Mouse (Mus musculus) heart, embryonic 14.5 days (tissue): ENCODE results near the gene Nf2. TPM values are rescaled to one million over a fixed set of nuclear protein-coding genes. Genes with fewer than 3 reads are reported as not detected.
A peak's percentile ranks its signal among the peaks of the same experiment; 100 is the strongest.

Experiments
- ATAC-seq: fragments of 200-750 bp; cut with Nextera tagmentation; 2 replicates; pipeline ENCODE4 v1.8.0; 2017; ENCODE audit warnings: low read depth, moderate TSS enrichment; ENCODE audit not compliant: insufficient number of reproducible peaks, insufficient read depth, low FRiP score
- H3K27ac ChIP-seq, 2 experiments: fragments of 200-500 bp in 1 of 2; fragments of 300-500 bp in 1 of 2; sonication (generic) in 1 of 2; replicated peaks in 1 of 2; 2 replicates each; pipeline ENCODE4 v1.5.1; 2012 to 2014; ENCODE audit warnings: low read depth in 2 of 2, low read length in 2 of 2, control low read depth in 1 of 2, mild to moderate bottlenecking in 1 of 2, mixed read lengths in 1 of 2; ENCODE audit not compliant: control insufficient read depth in 1 of 2, insufficient read depth in 1 of 2
- H3K27me3 ChIP-seq: fragments of 300-500 bp; sonication (generic); 2 replicates; pipeline ENCODE4 v1.6.1; 2014; ENCODE audit warnings: mild to moderate bottlenecking, low read length, control low read depth; ENCODE audit not compliant: control insufficient read depth, insufficient read depth
- H3K36me3 ChIP-seq: fragments of 300-500 bp; sonication (generic); 2 replicates; pipeline ENCODE4 v1.6.1; 2014; ENCODE audit warnings: mild to moderate bottlenecking, control low read depth, low read length, mixed read lengths; ENCODE audit not compliant: control insufficient read depth, insufficient read depth
- H3K4me1 ChIP-seq, 2 experiments: fragments of 200-500 bp in 1 of 2; fragments of 300-500 bp in 1 of 2; sonication (generic) in 1 of 2; 2 replicates each; pipeline ENCODE4 v1.6.1; 2012 to 2014; ENCODE audit warnings: low read length in 2 of 2, control low read depth in 1 of 2, mixed read lengths in 1 of 2; ENCODE audit not compliant: control insufficient read depth in 2 of 2, insufficient read depth in 2 of 2
- H3K4me2 ChIP-seq: fragments of 300-500 bp; sonication (generic); 2 replicates; pipeline ENCODE4 v1.6.1; 2014; ENCODE audit warnings: mild to moderate bottlenecking, low read length
- H3K4me3 ChIP-seq, 2 experiments: fragments of 200-500 bp in 1 of 2; fragments of 300-500 bp in 1 of 2; sonication (generic) in 1 of 2; 2 replicates each; pipeline ENCODE4 v1.5.1; 2012 to 2014; ENCODE audit warnings: low read length in 2 of 2, mild to moderate bottlenecking in 2 of 2, control low read depth in 1 of 2, low read depth in 1 of 2, moderate library complexity in 1 of 2; ENCODE audit not compliant: control insufficient read depth in 1 of 2, insufficient read depth in 1 of 2
- H3K9ac ChIP-seq: fragments of 300-500 bp; sonication (generic); 2 replicates; pipeline ENCODE4 v1.6.1; 2014; ENCODE audit warnings: mild to moderate bottlenecking, low read length
- H3K9me3 ChIP-seq: fragments of 300-500 bp; sonication (generic); 2 replicates; pipeline ENCODE4 v1.6.1; 2016; ENCODE audit warnings: low read length, control low read depth; ENCODE audit not compliant: control insufficient read depth
- whole genome bisulfite sequencing: fragments of 180-500 bp; shearing (Covaris S2); extraction: QIAGEN DNeasy Blood & Tissue Kit; methylation state at CpG from one replicate; pipeline ENCODE4 v1.1.7; 2014; 5-methylcytosine and 5-hydroxymethylcytosine counted together
- polyA plus RNA-seq: library from polyadenylated mRNA; unstranded; fragments of >200 nt; fragmentation: Nextera tagmentation; extraction: Ambion mirVana; gene quantifications from 2 replicates; pipeline ENCODE4 v1.2.1, GENCODE M21; 2014

Gene Nf2
- polyA plus RNA-seq, 1 experiment from 2014 or later: 33.1 TPM

DNA sequence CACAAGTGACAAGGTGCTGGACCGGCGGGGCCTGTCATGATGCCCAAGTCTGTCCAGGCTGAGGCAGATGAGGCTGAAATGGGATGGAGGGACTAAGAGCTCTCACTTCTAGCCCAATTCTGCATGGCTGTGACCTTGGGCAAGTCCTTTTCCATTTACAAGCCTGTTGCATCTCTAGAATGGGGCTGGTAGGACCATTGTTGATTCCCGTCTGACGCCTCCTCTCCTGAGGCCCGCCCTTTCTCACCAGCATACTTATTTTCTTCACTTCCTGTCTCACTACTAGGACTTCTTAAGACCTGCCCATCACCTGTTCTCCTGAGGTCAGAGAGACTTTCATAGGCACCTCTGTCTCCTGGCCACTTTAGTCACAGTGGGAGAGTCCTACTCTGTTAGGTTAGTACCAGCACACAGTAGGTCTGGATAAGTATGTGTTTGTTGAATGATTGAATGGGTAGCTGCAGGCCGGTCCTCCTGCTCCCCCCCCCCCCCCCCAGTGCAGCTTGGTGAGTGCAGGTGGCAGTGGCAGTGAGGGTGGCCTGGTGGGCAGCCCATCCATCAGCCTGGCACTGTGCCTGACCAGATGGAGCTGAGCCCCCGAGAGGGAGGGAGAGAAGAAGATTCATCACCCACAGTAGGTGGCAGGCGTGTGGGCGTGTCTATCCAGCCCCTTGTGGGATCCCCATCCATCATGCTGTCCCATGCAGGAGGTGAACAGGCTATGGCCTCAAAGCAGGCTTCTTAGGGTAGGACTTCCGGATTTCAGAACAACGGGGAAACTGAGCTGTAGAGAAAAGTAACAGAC, 92.2 kb downstream of the Nf2 start:
- H3K36me3 ChIP-seq: no peaks in the 10 kb centered on the region
- ATAC-seq: no peak
- WGBS: 59% methylated on average over 11 of the region's 11 CpGs
- no peak overlapping the region for H3K4me3 ChIP-seq
- peaks cover 7% of the 10 kb centered on the region; the same call in 1 of the 2 replicates for H3K9me3 ChIP-seq
- H3K4me2 ChIP-seq: no peak overlapping the region
- H3K9ac ChIP-seq: no peak overlapping the region
- H3K4me1 ChIP-seq: peaks cover 9 to 11% of the 10 kb centered on the region in 2 experiments; a peak in 3 of 4 replicates
- no peak overlapping the region for H3K27ac ChIP-seq
- peaks cover 14% of the 10 kb centered on the region for H3K27me3 ChIP-seq

DNA sequence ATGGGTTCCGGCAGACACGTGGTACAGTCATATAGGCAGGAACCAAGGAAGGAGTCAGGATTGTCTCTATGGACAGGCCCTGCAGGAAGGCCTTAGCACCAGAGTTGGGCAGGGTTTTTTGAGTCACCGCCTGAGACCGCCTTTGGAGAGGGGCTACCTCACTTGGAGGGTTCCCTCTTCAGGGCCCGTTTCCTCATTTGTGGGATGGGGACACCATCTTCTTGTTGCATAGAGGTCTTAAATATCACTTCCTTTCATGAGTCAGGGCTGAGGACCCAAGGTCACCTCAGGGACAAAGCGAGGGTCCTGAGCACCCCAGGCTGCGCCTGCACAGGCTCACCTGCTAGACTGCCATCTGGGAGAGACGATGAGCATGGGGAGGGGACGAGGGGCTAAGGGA, 92.9 kb downstream of the Nf2 start:
- Histone ChIP-seq H3K9me3 (peaks cover 7% of the 10 kb centered on the region; the same call in 1 of the 2 replicates), H3K4me1 (peaks cover 9 to 11% of the 10 kb centered on the region in 2 experiments; a peak in 3 of 4 replicates), H3K27ac (no peak overlapping the region), H3K4me2 (no peak overlapping the region), H3K9ac (no peak overlapping the region), H3K36me3 (no peaks in the 10 kb centered on the region), H3K27me3 (peaks cover 13% of the 10 kb centered on the region), H3K4me3 (no peak overlapping the region)
- no peak for ATAC-seq
- 72% methylated on average over 9 of the region's 9 CpGs for WGBS

GRCm38 (mm10) chr11:4754867-4755266, 94.5 kb downstream of the Nf2 start:
- Histone ChIP-seq H3K36me3 (no peaks in the 10 kb centered on the region), H3K4me3 (no peak overlapping the region), H3K27ac (no peak overlapping the region), H3K9ac (no peak overlapping the region), H3K9me3 (peaks cover 7% of the 10 kb centered on the region; the same call in 1 of the 2 replicates), H3K27me3 (peaks cover 24% of the 10 kb centered on the region), H3K4me1 (no peaks in the 10 kb centered on the region), H3K4me2 (no peak overlapping the region)
- ATAC-seq: no peak
- 76% methylated on average over 11 of the region's 11 CpGs for WGBS

GRCm38 (mm10) chr11:4754036-4754435, 95.3 kb downstream of the Nf2 start:
- Histone ChIP-seq H3K4me1 (no peaks in the 10 kb centered on the region), H3K9ac (no peak overlapping the region), H3K27me3 (peaks cover 32% of the 10 kb centered on the region), H3K27ac (no peak overlapping the region), H3K4me3 (no peak overlapping the region), H3K9me3 (peaks cover 7% of the 10 kb centered on the region; the same call in 1 of the 2 replicates), H3K4me2 (no peak overlapping the region), H3K36me3 (no peaks in the 10 kb centered on the region)
- ATAC-seq: no peak
- 81% methylated on average over 3 of the region's 3 CpGs for WGBS

DNA sequence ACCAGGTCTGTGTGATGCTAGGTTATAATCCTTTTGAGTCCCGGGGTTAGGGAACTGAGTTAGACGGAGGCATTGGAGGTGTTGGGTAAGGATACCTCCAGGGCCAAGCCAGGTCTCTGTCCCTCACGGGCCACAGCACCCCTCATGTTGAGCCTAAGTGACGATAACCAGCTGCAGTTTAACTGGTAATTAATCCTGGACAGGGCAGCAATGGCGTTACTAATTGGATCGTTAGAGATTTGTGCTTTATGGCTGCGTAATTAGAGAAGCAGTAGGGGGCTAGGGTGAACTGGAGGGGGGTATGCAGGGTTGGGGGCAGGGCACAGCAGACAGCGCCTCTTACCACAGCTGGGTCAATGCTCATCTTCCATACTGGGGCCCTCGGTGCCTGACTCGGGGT, 96.5 kb downstream of the Nf2 start:
- Histone ChIP-seq H3K27me3 (peaks cover 44% of the 10 kb centered on the region), H3K9ac (no peak overlapping the region), H3K4me3 (no peak overlapping the region), H3K9me3 (peaks cover 7% of the 10 kb centered on the region; the same call in 1 of the 2 replicates), H3K36me3 (no peaks in the 10 kb centered on the region), H3K4me2 (no peak overlapping the region), H3K27ac (no peak overlapping the region), H3K4me1 (no peaks in the 10 kb centered on the region)
- no peak for ATAC-seq
- 49% methylated on average over 10 of the region's 10 CpGs for WGBS

DNA sequence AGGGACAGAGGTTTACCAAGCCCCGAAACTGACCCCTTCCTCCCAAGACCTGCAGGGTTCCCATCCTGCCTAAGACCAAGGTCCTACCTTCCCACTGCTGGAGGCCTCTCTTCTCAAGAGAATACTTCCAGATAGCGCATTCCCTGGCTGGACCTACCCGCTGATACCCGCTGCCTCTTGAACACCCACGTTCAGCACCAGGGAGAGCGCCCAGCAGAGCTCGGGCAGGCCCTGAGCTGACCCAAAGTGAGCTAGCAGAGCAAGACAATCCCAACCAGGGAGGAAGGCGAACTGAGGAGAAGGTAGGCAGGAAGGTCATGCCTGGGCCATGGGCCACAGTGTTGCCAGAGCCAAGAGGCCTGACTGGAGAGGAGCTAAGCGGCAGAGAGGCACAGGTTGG, 99.1 kb downstream of the Nf2 start:
- peaks cover 70% of the 10 kb centered on the region for H3K27me3 ChIP-seq
- H3K4me1 ChIP-seq: peaks cover 0 to 11% of the 10 kb centered on the region in 2 experiments; a peak in 3 of 4 replicates
- WGBS: 1% methylated on average over 9 of the region's 9 CpGs

GRCm38 (mm10) chr11:4747285-4747684, 102.1 kb downstream of the Nf2 start:
- Histone ChIP-seq H3K9me3 (no peaks in the 10 kb centered on the region), H3K4me2 (peak overlapping the region; percentile 84), H3K27ac (no peak overlapping the region), H3K27me3 (peaks cover 95% of the 10 kb centered on the region), H3K36me3 (no peaks in the 10 kb centered on the region), H3K9ac (no peak overlapping the region), H3K4me1 (peaks cover 0 to 11% of the 10 kb centered on the region in 2 experiments; a peak in 3 of 4 replicates), H3K4me3 (peak overlapping the region in 1 of 2 experiments; percentile 49; a peak in 2 of 4 replicates)
- WGBS: 1% methylated on average over 12 of the region's 12 CpGs
- no peak for ATAC-seq

More for the DNA sequence above, 99.1 kb downstream of the Nf2 start:
- ATAC-seq: no peak
- H3K4me3 ChIP-seq: no peak overlapping the region
- no peaks in the 10 kb centered on the region for H3K36me3 ChIP-seq
- no peak overlapping the region for H3K4me2 ChIP-seq
- no peak overlapping the region for H3K27ac ChIP-seq
- H3K9ac ChIP-seq: no peak overlapping the region
- H3K9me3 ChIP-seq: peaks cover 7% of the 10 kb centered on the region; the same call in 1 of the 2 replicates
